Comparison of ENCODE assay signal across 15 mouse cellular contexts in the genomic region with DNA sequence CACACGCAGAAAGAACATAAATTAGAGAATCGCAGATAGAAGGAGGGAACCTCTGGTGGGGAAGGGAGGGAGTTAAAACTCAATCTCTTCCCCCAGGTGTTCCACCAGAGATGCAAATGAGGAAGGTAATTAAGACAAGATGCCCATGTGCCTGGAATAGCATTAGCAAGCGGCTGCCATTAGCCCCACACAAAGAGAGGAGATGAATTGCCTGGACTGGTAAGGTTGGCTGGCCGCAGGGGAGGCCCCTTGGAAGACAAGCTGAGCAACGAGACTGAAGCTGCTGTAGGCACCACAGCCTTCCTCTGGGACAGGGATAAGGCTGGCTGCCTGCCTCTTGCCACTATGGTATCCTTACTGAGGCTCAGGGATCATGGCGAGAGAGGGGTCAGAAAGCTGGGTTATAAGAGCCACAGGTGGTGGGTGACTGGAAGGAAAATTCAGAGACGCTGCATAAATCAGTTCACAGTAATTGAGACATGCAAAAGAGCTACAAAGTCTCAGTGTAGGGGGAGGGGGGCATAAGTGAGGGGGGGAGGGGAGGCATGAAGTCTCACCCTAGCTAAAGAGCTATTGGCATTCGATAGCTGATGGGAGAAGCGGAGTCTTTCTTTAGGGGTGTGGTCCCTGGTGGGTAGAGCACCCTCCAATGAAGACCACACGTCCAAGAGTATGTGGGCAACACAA.
DNase-seq lines count a peak whose midpoint lies in the region; ATAC-seq lines count a peak whose summit lies in the region.
"Had no signal": no experiment of that assay in that cellular context is flagged by ENCODE, and none has a peak within 500 bp of the region (broad histone marks: within the 10 kb centered on the region; RNA-seq: fewer than 3 reads in every experiment).

No protein-coding gene starts in this region.

- WGBS in neural tube, embryonic 11.5 days = 48% methylated on average over 10 of the region's 10 CpGs
- WGBS in forebrain, embryonic 16.5 days = 45% methylated on average over 10 of the region's 10 CpGs
- WGBS in midbrain, embryonic 14.5 days = 45% methylated on average over 10 of the region's 10 CpGs
- 71% methylated on average over 10 of the region's 10 CpGs for WGBS in liver, embryonic 11.5 days

- no peak overlapping the region for H3K9ac ChIP-seq in neural tube, embryonic 11.5 days (ENCODE audit: low read length)
- no peak overlapping the region for H3K9ac ChIP-seq in forebrain, embryonic 16.5 days (replicated peaks; ENCODE audit: low read depth, low read length)
- H3K9ac ChIP-seq in midbrain, embryonic 14.5 days (replicated peaks; ENCODE audit: low read length) = no peak overlapping the region
- H3K9ac ChIP-seq in liver, embryonic 11.5 days (ENCODE audit: low read depth, low read length) = no peak overlapping the region

- no peaks in the 10 kb centered on the region for H3K27me3 ChIP-seq in neural tube, embryonic 11.5 days (ENCODE audit: control insufficient read depth, insufficient read depth, low read length)
- no peaks in the 10 kb centered on the region for H3K27me3 ChIP-seq in forebrain, embryonic 16.5 days (replicated peaks; ENCODE audit: control insufficient read depth, insufficient read depth, low read length)
- H3K27me3 ChIP-seq in midbrain, embryonic 14.5 days (ENCODE audit: control insufficient read depth, insufficient read depth, low read length) = no peaks in the 10 kb centered on the region
- H3K27me3 ChIP-seq in liver, embryonic 11.5 days (replicated peaks; ENCODE audit: control insufficient read depth, insufficient read depth, low read length) = no peaks in the 10 kb centered on the region

- H3K4me2 ChIP-seq in neural tube, embryonic 11.5 days (ENCODE audit: low read depth) = no peak overlapping the region
- no peak overlapping the region for H3K4me2 ChIP-seq in forebrain, embryonic 16.5 days (ENCODE audit: low read length)
- H3K4me2 ChIP-seq in midbrain, embryonic 14.5 days (ENCODE audit: low read length) = no peak overlapping the region
- no peak overlapping the region for H3K4me2 ChIP-seq in liver, embryonic 11.5 days

- DNase-seq in neural tube, embryonic 11.5 days (ENCODE audit: low spot score) = peak; percentile 61
- no peak for DNase-seq in neural tube, embryonic 10.5 days (ENCODE audit: extremely low spot score, low spot score)
- peak; percentile 53 for DNase-seq in midbrain, embryonic 14.5 days
- no peak for DNase-seq in layer of hippocampus, adult 11-12 months (ENCODE audit: low spot score)
- no peak for DNase-seq in B cell, adult 2 months
- DNase-seq in liver, embryonic 11.5 days (ENCODE audit: low spot score) = no peak
- DNase-seq: heart, postnatal 14 days; kidney, postnatal 4 days; liver; lung, adult 18-20 months; lung, postnatal 36 days; thymus, adult 18-20 months had no signal

- H3K27ac ChIP-seq in neural tube, embryonic 11.5 days (ENCODE audit: low read depth, low read length) = peak overlapping the region; percentile 53; the same call in 1 of the 2 replicates
- peak overlapping the region; percentile 24; the same call in 1 of the 2 replicates for H3K27ac ChIP-seq in forebrain, embryonic 16.5 days (ENCODE audit: low read length)
- H3K27ac ChIP-seq in midbrain, embryonic 14.5 days (replicated peaks; ENCODE audit: low read depth, low read length) = peak overlapping the region; percentile 28; the same call in 1 of the 2 replicates
- H3K27ac ChIP-seq in liver, embryonic 11.5 days (ENCODE audit: low read depth, low read length) = no peak overlapping the region
- H3K27ac ChIP-seq: heart, embryonic 10.5 days had no signal

- peak; percentile 61; the same call in 1 of the 2 replicates for ATAC-seq in neural tube, embryonic 11.5 days (ENCODE audit: insufficient read depth, low FRiP score, low TSS enrichment)
- no peak for ATAC-seq in forebrain, embryonic 16.5 days
- peak; percentile 34; the same call in 1 of the 2 replicates for ATAC-seq in midbrain, embryonic 14.5 days (ENCODE audit: low FRiP score, low TSS enrichment)
- no peak for ATAC-seq in liver, embryonic 11.5 days (replicated peaks; ENCODE audit: low FRiP score)

- 0 out of 2 replicates have a peak, but pooled peaks cover 3% of the 10 kb centered on the region for H3K9me3 ChIP-seq in neural tube, embryonic 11.5 days (ENCODE audit: control insufficient read depth, low read length)
- peaks cover 4% of the 10 kb centered on the region; the same call in 1 of the 2 replicates for H3K9me3 ChIP-seq in forebrain, embryonic 16.5 days (ENCODE audit: control insufficient read depth, low read length)
- peaks cover 5% of the 10 kb centered on the region for H3K9me3 ChIP-seq in midbrain, embryonic 14.5 days (ENCODE audit: control insufficient read depth, low read length)
- H3K9me3 ChIP-seq in liver, embryonic 11.5 days (ENCODE audit: control insufficient read depth, low read length) = no peaks in the 10 kb centered on the region
- H3K9me3 ChIP-seq: heart, embryonic 10.5 days had no signal

- H3K4me3 ChIP-seq in neural tube, embryonic 11.5 days (ENCODE audit: low read depth, low read length) = no peak overlapping the region
- H3K4me3 ChIP-seq in forebrain, embryonic 16.5 days (replicated peaks; ENCODE audit: low read length) = no peak overlapping the region
- H3K4me3 ChIP-seq in midbrain, embryonic 14.5 days (replicated peaks; ENCODE audit: low read depth, low read length) = no peak overlapping the region
- H3K4me3 ChIP-seq in liver, embryonic 11.5 days (ENCODE audit: low read depth, low read length) = no peak overlapping the region
- H3K4me3 ChIP-seq: erythroblast, embryonic 14.5 days; heart, embryonic 10.5 days had no signal

- peaks cover 2% of the 10 kb centered on the region; the same call in 1 of the 2 replicates for H3K36me3 ChIP-seq in neural tube, embryonic 11.5 days (ENCODE audit: control insufficient read depth, insufficient read depth, low read length)
- H3K36me3 ChIP-seq in forebrain, embryonic 16.5 days (ENCODE audit: control insufficient read depth, insufficient read depth) = no peaks in the 10 kb centered on the region
- no peaks in the 10 kb centered on the region for H3K36me3 ChIP-seq in midbrain, embryonic 14.5 days (ENCODE audit: control insufficient read depth, insufficient read depth, low read length)
- no peaks in the 10 kb centered on the region for H3K36me3 ChIP-seq in liver, embryonic 11.5 days (ENCODE audit: control insufficient read depth, insufficient read depth, low read length)

- peaks cover 11% of the 10 kb centered on the region for H3K4me1 ChIP-seq in neural tube, embryonic 11.5 days (ENCODE audit: control insufficient read depth, insufficient read depth, low read length)
- H3K4me1 ChIP-seq in forebrain, embryonic 16.5 days (replicated peaks; ENCODE audit: control insufficient read depth, insufficient read depth, low read length) = peaks cover 14% of the 10 kb centered on the region
- 0 out of 2 replicates have a peak, but pooled peaks cover 11% of the 10 kb centered on the region for H3K4me1 ChIP-seq in midbrain, embryonic 14.5 days (ENCODE audit: control insufficient read depth, insufficient read depth, low read length)
- no peaks in the 10 kb centered on the region for H3K4me1 ChIP-seq in liver, embryonic 11.5 days (replicated peaks; ENCODE audit: control insufficient read depth, insufficient read depth, low read length)
- H3K4me1 ChIP-seq: heart, embryonic 10.5 days had no signal

Comparison
In these comparisons a context has a peak if more than half of its experiments do, and no peak if none do; other contexts are left out.
1. DNase-seq: peak in neural tube, embryonic 11.5 days (single experiment) and midbrain, embryonic 14.5 days (single experiment); none in neural tube, embryonic 10.5 days (single experiment), layer of hippocampus, adult 11-12 months (single experiment), B cell, adult 2 months (0 of 2) and liver, embryonic 11.5 days (single experiment).
2. ATAC-seq: peak in neural tube, embryonic 11.5 days (single experiment) and midbrain, embryonic 14.5 days (single experiment); none in forebrain, embryonic 16.5 days (single experiment) and liver, embryonic 11.5 days (single experiment).